Mouse (Mus musculus) liver, adult 2 months (tissue): ENCODE results near the gene Cdt1.

Source experiments
- CTCF ChIP-seq: fragments of 200-500 bp; IDR thresholded peaks from 2 replicates; pipeline ENCODE4 v1.5.1; 2011; ENCODE audit warnings: low read depth, low read length, control low read depth
- POLR2A ChIP-seq: fragments of 200-500 bp; IDR thresholded peaks from 2 replicates; pipeline ENCODE4 v1.6.1; 2011; ENCODE audit warnings: low read length, control low read depth; ENCODE audit not compliant: insufficient read depth; ENCODE audit errors: extremely low read depth

DNA sequence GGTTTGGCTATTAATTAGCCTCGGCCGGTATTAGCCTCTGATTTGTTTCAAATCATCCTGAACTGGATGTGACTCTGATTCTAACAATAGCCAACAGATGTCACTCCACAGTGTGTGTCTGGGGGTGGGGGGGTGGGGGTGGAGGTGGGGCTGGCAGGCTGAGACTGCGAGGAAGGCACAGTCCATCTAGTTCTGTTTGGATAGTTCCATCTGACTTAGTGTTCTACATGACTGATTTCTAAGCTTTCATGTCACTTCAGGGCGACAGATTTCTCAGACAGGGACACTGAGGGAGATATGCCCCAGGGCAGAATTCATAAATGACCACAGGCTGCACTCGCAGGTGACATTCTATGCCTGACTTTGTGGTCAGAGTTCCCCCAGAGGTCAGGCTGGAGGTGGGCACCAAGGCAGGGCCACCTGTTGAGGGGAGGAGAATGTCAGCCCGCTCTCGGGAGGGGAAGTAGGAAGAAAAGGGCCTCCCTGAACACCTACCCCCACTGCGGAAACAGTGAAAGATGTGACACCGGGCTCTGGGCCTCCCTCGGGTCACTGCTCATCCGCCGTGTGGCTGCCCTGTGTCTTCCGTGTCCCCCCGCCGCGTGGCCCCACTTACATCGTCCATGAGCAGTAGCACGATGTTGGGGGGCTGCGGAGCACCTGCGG lies 42.9 kb downstream of the Cdt1 start:
- TF ChIP-seq POLR2A, result no peak
- no peak for TF ChIP-seq CTCF
